Mouse (Mus musculus) common myeloid progenitor, adult 5-6 weeks (primary cell): ENCODE data around the gene Gm17490. TPM values are rescaled to one million over a fixed set of nuclear protein-coding genes. Genes with fewer than 3 reads are reported as not detected.

Experiments
- ATAC-seq: replicated peaks from 2 replicates; pipeline ENCODE4 v1.8.0; 2016; ENCODE audit warnings: low read depth, mild to moderate bottlenecking, moderate TSS enrichment, inconsistent platforms; ENCODE audit not compliant: poor library complexity, severe bottlenecking
- total RNA-seq: library from RNA; stranded (forward); fragments of 200-1000, 187-1606 nt; gene quantifications from 2 replicates; pipeline ENCODE4 v1.2.3, GENCODE M21; 2017

Gene Gm17490
- total RNA-seq: not detected in 2 replicates

DNA sequence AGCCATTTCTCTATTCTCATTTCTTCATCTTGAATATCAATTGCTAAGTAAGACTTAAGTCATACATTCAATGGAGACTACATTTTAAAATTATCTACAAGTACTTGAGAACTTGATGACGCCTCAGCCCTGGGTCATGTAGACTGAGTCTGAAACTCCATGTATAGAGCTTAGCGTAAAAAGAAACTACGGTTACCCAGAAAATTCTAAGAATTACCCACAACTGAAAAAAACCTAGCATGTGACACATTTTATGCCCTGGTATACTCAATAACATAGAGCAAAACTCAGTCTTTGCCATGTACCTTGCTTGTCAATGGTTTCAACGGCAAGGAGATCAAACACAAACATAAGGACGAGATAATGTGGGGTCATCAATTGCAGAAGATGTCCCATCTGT, at the start of gene Gm17490:
Gm17490 (minus strand) TSS at position 375 of the 400 bp plus-strand sequence.
- no peak for ATAC-seq

DNA sequence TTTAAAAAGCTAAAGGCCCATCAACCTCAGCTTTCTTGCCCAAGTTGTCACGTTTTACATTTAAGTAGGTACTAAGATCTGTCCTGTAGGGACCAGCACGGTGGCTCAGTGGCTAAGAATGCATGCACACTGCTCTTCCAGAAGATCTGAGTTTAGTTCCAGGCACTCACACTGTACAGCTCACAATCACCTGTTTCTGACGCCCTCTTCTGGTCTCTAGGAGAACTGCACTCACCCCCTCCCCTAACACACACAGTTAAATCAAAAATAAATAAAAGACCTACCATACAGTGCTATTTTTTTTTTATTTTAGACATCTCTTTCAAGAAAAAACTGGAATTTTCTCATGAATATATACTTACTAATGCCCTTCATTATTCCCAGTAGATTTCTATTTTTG, 46.1 kb upstream of the Gm17490 start:
- ATAC-seq: peak; percentile 84

DNA sequence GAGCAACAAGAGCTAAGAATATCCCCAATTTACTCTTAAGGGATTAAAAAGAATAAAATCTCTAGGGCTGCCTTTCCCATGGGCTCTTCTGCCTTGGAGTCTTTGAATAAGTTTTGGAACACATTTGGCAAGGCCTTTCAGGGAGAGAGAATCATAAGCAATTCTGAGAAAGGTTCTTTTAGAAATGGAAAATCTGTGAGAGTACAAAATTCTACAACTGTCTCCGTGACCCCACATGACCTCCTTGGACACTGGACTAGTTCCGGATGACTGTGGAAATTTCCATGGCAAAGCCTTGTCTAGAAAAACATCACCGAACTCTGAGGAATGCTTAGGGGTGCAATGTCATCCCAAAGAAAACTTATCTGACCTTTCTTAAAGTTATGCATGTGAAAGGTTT, 39.3 kb upstream of the Gm17490 start:
- no peak for ATAC-seq

DNA sequence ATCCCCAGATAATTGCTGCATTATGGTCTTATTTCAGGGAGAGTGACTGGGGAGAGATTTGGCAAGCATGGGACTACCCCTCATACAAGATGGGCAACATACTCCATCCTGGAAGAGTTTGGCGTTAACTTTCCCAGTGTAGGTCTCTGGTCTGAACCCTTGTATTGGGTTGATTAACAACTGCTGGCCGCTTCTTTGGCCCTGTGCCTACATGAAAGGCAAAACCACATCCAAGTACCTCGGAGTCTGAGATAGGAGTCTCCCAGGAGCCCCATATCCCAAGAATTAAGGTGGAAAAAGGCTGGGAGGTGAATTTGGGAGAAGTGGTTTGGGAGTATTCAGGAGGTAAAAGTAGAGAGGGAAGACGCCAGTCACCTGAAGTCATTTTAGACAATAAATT, 38.7 kb upstream of the Gm17490 start:
- no peak for ATAC-seq

DNA sequence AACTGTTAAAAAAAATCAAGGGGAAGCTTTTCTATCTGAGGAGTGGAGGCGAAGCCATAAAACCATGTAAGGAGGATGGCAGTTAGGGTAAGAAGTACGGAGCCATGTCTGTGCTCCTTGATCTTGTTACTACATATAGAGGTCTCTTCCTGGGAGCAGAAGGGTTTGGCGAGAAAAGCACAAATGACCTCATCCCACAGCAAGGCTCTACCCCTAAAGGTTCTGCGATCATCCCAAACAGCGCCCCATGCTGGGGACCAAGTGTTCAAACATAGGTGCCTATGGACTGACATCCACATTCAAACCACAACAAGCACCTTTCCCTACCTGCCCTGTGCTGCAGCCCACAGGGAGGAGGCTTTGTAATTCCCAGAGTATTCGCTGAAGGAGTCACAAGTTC, 38.3 kb upstream of the Gm17490 start:
- ATAC-seq: peak; percentile 50

DNA sequence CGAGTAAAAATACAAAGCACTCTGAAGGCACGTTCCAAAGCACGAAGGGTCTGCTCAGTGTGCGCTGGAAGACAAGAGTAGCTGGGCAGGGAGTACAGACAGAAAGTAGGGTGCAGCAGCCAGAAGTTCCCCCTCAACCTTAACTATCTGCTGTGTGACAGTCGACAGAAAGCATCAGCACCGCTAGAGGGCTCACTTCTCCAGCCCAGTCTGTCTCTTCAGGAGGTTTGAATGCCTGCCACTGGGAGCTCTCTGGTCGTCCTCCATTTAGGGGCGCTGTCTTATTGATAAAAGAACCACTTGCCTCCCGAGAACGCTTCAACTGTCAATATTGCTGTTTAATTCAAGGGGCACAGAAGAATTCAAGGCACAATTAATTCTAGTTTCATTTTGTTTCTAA, 37.9 kb upstream of the Gm17490 start:
- peak; percentile 98 for ATAC-seq

DNA sequence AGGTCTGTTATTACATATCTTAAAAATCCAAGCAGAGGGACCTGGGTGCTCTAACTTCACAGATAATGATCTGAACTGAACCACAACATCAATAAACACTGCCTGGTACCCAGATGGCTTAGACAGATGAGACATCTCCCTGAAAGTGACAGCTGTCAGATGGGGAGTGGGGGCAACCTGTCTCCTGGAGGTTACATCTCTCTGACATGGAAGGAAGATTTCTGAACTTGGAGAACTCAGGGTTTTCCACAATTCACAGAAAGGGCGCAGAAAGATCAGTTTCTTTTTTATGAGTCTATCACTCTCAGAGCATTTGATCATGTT, 36.8 kb upstream of the Gm17490 start:
- no peak for ATAC-seq

DNA sequence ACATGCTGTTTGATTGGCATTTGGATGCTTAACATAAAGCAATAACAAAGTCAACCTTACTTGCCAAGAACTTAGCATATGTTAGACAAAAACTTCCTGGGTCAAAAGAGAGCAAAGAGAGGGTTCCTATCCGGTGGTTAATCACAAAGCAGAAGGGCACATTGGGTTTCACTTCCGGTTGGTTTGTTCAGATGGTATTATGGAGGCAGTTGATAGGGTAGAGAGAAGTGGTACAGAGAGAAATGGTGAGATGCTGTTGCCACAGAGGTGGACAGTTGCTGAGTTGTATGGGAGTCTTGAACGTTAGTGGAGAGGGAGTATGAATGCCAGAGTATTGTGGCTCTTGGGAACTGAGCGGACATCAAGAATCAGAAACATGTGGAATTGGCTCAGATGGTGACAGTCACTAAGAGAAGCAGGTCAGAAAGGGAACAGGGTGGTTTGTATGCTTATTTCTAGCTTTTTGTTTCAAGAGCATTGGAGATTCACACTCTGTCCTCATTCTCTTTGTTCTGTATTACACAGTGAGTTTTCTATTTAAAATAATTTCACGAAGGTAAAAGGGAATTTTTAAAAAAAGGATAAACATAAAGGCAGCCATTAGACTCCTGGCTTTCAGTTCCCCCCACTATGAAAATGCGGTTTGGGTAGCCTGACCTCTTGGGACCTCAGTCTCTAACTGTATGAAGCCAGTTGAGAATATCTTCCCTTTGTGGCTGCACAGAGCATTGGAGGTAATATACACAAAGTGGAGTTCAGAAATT, 36.3 kb upstream of the Gm17490 start:
- ATAC-seq: peak; percentile 49

DNA sequence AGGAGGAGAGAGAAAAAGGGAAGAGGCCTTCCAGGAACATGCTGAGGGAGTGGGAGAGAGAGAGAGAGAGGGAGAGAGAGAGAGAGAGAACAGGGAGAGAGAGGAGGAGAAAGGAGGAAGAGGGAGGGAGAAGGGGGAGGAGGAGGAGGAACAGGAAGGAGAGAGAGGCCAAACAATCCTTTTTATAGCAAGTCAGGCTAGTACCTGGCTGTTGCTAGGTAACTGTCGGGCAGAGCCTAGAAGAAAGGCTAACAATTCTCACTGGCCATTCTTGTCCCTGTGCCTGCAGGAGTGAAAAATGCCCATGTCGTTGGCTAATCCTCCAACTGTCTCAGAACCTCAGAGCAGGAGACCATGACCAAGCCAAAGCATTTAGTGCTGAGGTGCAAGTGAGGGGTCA, 33.2 kb upstream of the Gm17490 start:
- ATAC-seq: no peak

DNA sequence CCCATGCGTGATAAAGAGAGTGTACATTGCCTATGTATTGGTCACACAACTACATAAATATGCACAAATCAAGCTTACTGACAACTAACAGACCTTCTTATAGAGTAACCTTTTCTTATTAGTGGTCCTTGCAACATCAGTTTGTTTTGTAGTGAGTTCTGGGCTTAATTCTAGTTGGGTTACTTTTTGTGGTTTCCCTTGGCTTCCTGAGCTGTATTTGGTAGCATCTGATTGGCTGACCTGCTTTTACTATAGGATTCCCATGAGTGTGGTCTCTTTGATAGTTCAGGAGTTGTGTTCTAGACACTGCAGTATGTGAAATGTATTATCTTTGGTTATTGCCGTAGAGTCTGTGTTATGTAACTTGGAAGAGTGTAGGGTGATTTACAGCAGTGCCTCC, 31.5 kb upstream of the Gm17490 start:
- ATAC-seq: no peak

DNA sequence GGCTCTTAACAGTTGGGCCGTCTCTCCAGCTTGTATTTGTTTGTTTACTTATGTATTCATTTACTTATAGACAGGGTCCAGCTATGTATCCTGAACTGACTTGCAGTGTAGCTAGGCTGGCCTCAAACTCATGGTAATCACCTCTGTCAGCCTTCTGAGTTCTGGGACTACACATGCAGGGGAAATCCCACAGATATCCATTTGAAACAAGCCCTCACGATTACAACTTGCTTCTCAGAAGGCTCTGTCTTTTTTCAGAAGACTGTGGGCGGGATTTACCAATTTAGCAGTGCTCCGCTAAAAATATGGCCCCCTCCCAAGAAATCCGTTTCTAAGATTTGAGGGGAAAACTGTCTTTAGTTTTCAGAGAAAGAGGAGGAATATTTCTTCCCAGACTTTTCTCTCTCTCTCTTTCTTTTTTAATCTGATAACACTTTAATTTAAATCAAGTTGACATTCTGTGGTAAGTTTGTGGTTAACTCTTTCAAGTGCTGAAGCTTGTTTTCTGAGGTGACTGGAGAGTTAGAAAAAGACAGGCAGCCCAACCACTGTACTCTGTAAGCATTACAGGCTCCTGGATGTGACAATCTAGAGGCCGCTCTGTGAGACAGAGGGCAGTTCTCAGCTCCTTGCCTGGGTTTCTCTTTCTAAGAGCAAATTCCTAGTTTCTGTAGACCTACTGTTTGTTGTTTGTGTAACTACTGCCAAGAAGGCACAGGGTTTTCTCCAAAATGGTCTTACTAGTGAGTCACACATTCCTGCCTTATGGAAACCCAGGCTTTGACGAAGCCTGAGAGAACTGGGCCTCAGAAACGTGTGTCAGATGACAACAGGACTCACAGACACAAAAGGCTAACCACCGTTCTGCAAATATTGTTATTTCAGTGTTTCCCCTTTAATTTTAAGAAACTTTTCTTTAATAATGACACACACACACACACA, 29.2 kb upstream of the Gm17490 start:
- peak; percentile 67 for ATAC-seq

DNA sequence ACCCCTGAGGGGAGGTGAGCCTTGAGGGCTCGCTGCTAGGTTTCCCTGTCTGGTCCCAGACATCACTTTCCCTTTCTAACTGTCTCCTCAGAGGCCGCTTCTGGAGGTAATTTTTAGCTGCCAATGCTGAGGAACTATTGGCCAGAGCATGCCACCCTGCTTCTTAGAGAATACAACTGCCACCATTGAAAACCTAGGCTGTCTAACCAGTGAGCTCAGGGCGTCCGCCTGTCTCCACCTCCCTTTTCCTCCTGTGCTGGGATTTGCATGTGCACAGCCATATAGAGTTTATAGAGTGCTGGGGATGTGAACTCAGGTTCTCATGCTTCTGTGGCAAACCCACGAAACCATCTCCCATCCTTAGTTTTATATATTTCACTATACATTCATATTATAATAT, 27.7 kb upstream of the Gm17490 start:
- no peak for ATAC-seq

DNA sequence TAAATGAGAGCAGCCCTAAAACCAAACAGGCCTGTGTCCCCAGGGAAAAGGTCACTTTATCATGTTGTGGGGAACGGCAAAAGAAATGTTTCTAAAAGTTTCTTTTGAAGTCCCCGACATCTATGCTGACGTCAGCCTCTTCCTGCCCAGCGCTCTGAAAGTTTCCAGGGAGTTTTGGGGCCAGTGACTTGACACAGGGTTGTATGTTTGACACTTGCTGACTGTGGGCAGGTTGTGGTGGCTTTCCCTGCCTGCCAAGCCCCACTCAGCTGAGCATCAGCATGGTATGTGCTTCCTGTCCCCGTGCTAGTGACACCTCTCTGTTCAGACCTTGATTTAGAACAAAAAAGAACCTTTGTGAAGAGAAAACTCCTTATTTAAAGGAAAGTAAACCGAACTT, 27.3 kb upstream of the Gm17490 start:
- peak; percentile 91 for ATAC-seq

DNA sequence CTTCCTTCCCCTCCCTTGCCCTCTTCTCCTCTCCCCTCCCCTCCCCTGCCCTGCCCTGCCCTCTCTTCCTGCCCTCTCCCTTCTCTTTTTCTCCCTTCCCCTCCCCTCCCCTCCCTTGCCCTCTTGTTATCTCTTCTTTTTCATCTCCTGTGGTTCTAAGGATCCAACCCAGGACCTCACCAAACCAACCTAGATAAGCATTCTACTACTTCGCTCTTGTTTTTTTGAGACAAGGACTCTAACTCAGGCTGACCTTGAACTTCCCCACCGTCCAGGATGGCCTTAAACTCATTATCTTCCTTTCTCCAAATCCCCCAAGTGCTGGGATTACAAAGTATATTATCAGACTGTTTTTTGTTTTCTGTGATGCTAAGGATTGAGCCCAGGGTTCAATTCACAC, 26.7 kb upstream of the Gm17490 start:
- ATAC-seq: no peak; the same call in 1 of the 2 replicates

DNA sequence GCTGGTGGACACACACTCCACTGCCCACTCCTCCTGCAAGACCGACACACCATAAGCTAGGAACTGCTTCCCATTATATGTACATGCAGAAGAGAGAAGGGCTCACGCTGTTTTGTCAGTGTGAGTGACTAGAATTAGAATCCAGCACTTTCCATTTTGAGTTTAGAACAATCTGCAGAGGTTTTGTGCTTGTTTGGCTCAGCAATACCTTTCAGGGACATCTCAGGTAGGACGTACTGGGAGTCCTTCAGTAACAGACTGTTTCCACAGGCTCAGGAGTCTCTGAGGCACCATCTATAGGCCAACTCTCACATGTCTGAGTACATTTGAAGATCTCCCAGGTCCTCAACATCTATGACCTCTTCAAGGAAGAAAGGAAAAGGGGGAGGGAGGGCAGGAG, 26.1 kb upstream of the Gm17490 start:
- no peak for ATAC-seq

DNA sequence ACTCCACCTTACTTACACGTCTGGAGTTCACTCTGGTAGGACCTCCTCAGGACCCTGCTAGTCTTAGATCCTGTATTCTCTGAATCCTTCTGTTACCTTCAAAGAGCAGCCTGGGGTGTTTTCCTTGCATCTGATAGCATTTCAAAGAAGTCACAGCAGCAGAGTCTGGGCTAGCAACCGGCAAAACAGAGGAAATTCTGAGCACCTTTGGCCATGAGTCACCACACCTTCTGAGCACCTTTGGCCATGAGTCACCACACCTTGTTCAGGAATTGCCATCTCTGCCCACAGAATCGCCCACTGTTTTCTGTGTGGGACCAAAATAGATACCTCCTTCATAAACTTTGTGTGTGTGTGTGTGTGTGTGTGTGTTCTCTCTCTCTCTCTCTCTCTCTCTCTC, 25.4 kb upstream of the Gm17490 start:
- ATAC-seq: no peak

DNA sequence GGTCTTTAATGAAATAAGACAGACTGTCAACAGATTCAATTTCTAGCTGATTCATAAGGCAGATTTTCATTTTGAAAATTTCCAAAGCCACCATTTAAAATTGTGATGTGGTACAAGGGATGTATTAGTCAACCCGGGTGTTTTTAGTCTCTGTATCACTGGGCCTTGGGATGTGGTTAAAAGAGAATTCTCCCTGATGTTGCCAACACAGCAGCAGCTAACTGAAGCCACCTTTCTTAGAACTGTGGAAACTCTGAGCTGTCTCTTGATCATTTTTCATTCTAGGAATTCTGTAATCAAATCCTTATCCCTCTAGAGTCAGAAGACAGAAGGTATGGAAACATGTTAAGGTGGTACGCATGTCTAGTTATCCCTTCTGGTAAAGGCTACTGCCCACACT, 19.2 kb upstream of the Gm17490 start:
- no peak for ATAC-seq

DNA sequence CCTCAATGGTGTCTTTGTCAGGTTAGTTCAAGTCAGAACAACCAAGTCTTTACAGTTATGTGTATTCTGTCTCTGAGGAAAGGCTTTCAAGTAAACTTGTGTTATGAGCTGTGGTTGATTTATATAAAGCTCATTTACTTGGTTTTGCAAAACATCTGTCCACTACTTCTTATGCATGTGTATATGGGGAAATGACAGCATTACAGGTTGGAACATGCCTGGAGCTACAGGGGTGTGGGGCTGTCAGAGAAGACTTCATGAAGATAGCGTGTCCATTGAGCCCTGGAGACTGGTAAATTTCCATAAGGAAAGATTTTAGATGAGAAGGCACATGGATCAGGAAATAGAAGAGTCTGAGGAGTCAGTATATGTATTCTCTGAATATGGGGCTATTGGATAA, 18.0 kb upstream of the Gm17490 start:
- ATAC-seq: no peak

DNA sequence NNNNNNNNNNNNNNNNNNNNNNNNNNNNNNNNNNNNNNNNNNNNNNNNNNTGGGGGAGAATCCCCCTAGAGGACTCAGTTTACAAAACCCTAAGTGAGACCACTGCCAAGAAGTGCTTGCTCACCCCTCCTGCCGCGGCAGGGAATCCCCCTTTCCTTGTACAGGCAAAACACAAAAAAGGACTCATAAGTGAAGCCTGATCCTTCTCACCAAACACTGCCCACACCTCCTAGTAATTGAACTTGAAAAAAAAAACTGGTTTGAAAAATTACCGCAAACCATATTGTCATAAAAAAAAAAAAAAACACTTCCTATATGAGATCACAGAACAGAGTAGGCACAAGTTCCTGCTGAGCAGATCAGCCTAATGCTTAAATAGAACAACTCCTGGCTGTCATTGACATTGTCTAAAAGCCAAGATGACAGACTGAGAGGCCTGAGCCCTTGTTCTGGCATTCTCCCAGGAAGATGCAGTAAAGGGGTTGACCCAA, 16.4 kb upstream of the Gm17490 start, which contains the start of gene Il2ra:
Il2ra (plus strand) TSS at position 357 of the 491 bp plus-strand sequence.
- ATAC-seq: no peak

DNA sequence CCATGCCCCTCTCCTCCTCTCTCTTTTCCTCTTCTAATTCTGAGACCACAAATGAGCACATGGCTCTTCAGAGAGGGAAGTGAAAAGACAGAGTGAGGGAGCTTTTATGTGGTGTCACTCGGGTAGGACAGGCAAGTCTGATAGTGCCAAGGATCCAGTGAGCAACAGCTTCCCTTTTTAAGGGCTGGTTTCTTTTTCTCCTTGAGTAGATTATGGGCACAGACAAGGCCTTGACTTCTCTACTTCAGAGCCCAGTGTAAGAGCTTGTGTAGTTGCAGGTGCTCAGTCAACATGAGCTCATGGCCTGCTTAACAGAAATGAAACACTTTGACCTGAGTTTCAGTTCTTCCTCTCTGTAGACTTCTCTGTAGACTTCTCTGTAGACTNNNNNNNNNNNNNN, 11.1 kb upstream of the Gm17490 start:
- ATAC-seq: peak; percentile 96

DNA sequence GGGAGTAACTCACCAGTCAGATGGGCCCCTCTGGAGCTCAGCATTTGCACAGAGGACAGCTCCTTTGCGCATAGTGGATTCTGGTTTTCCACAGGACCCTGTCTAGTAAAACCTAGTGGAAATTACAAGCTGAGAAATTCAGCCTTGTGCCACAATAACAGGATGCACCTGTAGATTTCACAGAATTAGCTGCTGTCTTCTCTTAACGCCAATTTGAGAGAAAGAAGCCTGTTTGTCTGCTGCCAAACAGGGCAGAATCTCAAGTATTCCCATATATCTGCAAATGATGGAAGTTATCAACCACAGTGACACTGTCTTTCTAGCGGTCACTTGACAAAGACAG, 10.0 kb upstream of the Gm17490 start:
- ATAC-seq: no peak
